Comparison of ENCODE assay signal across 8 mouse cellular contexts in genomic region chr1:75234606-75235005, GRCm38 (mm10). TPM values are rescaled to one million over a fixed set of nuclear protein-coding genes. Genes with fewer than 3 reads are reported as not detected.
DNase-seq lines count a peak whose midpoint lies in the region; ATAC-seq lines count a peak whose summit lies in the region.

No protein-coding gene starts in this region.

- peaks cover 46% of the 10 kb centered on the region for H3K4me1 ChIP-seq in liver, embryonic 16.5 days (ENCODE audit: control insufficient read depth, low read depth, low read length)

- H3K4me2 ChIP-seq in liver, embryonic 16.5 days (ENCODE audit: low read depth, low read length) = no peak overlapping the region

- no peak overlapping the region for H3K4me3 ChIP-seq in liver, embryonic 16.5 days (ENCODE audit: low read depth, low read length)

- H3K27ac ChIP-seq in liver, embryonic 16.5 days (ENCODE audit: low read length) = peak overlapping the region; percentile 99

- no peaks in the 10 kb centered on the region for H3K36me3 ChIP-seq in liver, embryonic 16.5 days (ENCODE audit: control insufficient read depth, insufficient read depth)

- no peaks in the 10 kb centered on the region for H3K27me3 ChIP-seq in liver, embryonic 16.5 days (ENCODE audit: control insufficient read depth, insufficient read depth, low read depth, low read length)

- no peak overlapping the region; the same call in 1 of the 2 replicates for H3K9ac ChIP-seq in liver, embryonic 16.5 days (ENCODE audit: low read depth, low read length)

- WGBS in liver, embryonic 16.5 days (ENCODE audit: insufficient replicate concordance) = 3% methylated on average over 8 of the region's 8 CpGs

- ATAC-seq in inflammation-experienced regulatory T-cells, adult 6 months = peak; percentile 60
- ATAC-seq in liver, embryonic 16.5 days (ENCODE audit: low read depth) = peak; percentile 14; the same call in 1 of the 2 replicates

- peak; percentile 37 to 59 for DNase-seq in urinary bladder, postnatal 36 days (ENCODE audit: low spot score in 2 of 2)
- DNase-seq in urinary bladder, adult 18-20 months (ENCODE audit: low spot score in 2 of 2) = no peak
- DNase-seq in cerebellum, adult 8-10 months = peak; percentile 79
- DNase-seq in frontal cortex, postnatal 36 days (ENCODE audit: low spot score in 2 of 2) = peak; percentile 64 to 79
- peak; percentile 44 for DNase-seq in neural tube, embryonic 10.5 days (ENCODE audit: extremely low spot score, low spot score)
- peak; percentile 70 for DNase-seq in thymus, postnatal 0 days (ENCODE audit: low spot score)

- no peaks in the 10 kb centered on the region for H3K9me3 ChIP-seq in liver, embryonic 16.5 days (replicated peaks; ENCODE audit: control insufficient read depth, low read length)

RNA-seq across cellular contexts. Expression of gene Dnajb2, which starts 1.6 kb away (rescaled TPM):
- 1 to 10 TPM; 3.0 to 7.0 (median 5.8) TPM for polyA plus RNA-seq in inflammation-experienced regulatory T-cells, adult 6 months (2017; shearing (Covaris generic))
- polyA plus RNA-seq in liver, embryonic 16.5 days (2015; fragmentation: Nextera tagmentation; extraction: Ambion mirVana) = 33.8 and 33.9 TPM in 2 replicates
- polyA plus RNA-seq in thymus, postnatal 0 days (2015; fragmentation: Nextera tagmentation; extraction: Ambion mirVana) = 14.2 and 14.7 TPM in 2 replicates

RNA-seq across cellular contexts. Expression of gene A630095N17Rik, which starts 2.7 kb away (rescaled TPM):
- not detected for polyA plus RNA-seq in inflammation-experienced regulatory T-cells, adult 6 months (2017; shearing (Covaris generic))
- 0.25 TPM in 1 of 2 replicates, not detected in the other for polyA plus RNA-seq in liver, embryonic 16.5 days (2015; fragmentation: Nextera tagmentation; extraction: Ambion mirVana)
- 0.78 and 0.96 TPM in 2 replicates for polyA plus RNA-seq in thymus, postnatal 0 days (2015; fragmentation: Nextera tagmentation; extraction: Ambion mirVana)

RNA-seq across cellular contexts. Expression of gene Tuba4a, which starts 14.9 kb away (rescaled TPM):
- polyA plus RNA-seq in inflammation-experienced regulatory T-cells, adult 6 months (2017; shearing (Covaris generic)) = 100 to 1,000 TPM; 116 to 151 (median 123) TPM
- 336 and 355 TPM in 2 replicates for polyA plus RNA-seq in liver, embryonic 16.5 days (2015; fragmentation: Nextera tagmentation; extraction: Ambion mirVana)
- 170 and 193 TPM in 2 replicates for polyA plus RNA-seq in thymus, postnatal 0 days (2015; fragmentation: Nextera tagmentation; extraction: Ambion mirVana)

RNA-seq across cellular contexts. Expression of gene Stk16, which starts 24.0 kb away (rescaled TPM):
- polyA plus RNA-seq in inflammation-experienced regulatory T-cells, adult 6 months (2017; shearing (Covaris generic)) = 10 to 100 TPM; 46.3 to 62.7 (median 51.6) TPM
- 73.3 and 73.4 TPM in 2 replicates for polyA plus RNA-seq in liver, embryonic 16.5 days (2015; fragmentation: Nextera tagmentation; extraction: Ambion mirVana)
- 114 and 120 TPM in 2 replicates for polyA plus RNA-seq in thymus, postnatal 0 days (2015; fragmentation: Nextera tagmentation; extraction: Ambion mirVana)

RNA-seq across cellular contexts. Expression of gene Glb1l, which starts 24.0 kb away (rescaled TPM):
- polyA plus RNA-seq in inflammation-experienced regulatory T-cells, adult 6 months (2017; shearing (Covaris generic)) = 10 to 100 TPM in 2 of 3 experiments, 1 to 10 TPM in 1; 8.4 to 14.1 (median 13.5) TPM
- polyA plus RNA-seq in liver, embryonic 16.5 days (2015; fragmentation: Nextera tagmentation; extraction: Ambion mirVana) = 3.7 and 3.9 TPM in 2 replicates
- polyA plus RNA-seq in thymus, postnatal 0 days (2015; fragmentation: Nextera tagmentation; extraction: Ambion mirVana) = 10.9 and 11.3 TPM in 2 replicates

Comparison
In these comparisons a context has a peak if more than half of its experiments do, and no peak if none do; other contexts are left out.
1. DNase-seq: peak in urinary bladder, postnatal 36 days (2 of 2), cerebellum, adult 8-10 months (single experiment), frontal cortex, postnatal 36 days (2 of 2), neural tube, embryonic 10.5 days (single experiment) and thymus, postnatal 0 days (single experiment); none in urinary bladder, adult 18-20 months (0 of 2).